Mouse (Mus musculus) stomach, embryonic 14.5 days (tissue): ENCODE measurements around the gene Grhl3. TPM values are rescaled to one million over a fixed set of nuclear protein-coding genes. Genes with fewer than 3 reads are reported as not detected.
A peak's percentile ranks its signal among the peaks of the same experiment; 100 is the strongest.

Source experiments
- ATAC-seq: fragments of 200-750 bp; cut with Nextera tagmentation; 2 replicates; pipeline ENCODE4 v1.8.0; 2017; ENCODE audit warnings: low read depth, moderate TSS enrichment; ENCODE audit not compliant: insufficient number of reproducible peaks, insufficient read depth, low FRiP score
- H3K27ac ChIP-seq: fragments of 300-500 bp; sonication (generic); 2 replicates; pipeline ENCODE4 v1.5.1; 2014; ENCODE audit warnings: mild to moderate bottlenecking, low read length, moderate library complexity, mixed read lengths
- H3K27me3 ChIP-seq: fragments of 300-500 bp; sonication (generic); 2 replicates; pipeline ENCODE4 v1.6.1; 2014; ENCODE audit warnings: low read length, control low read depth, mixed read lengths; ENCODE audit not compliant: control insufficient read depth, insufficient read depth
- H3K36me3 ChIP-seq: fragments of 300-500 bp; sonication (generic); 2 replicates; pipeline ENCODE4 v1.6.1; 2014; ENCODE audit warnings: mild to moderate bottlenecking, control low read depth, low read length, moderate library complexity, mixed read lengths; ENCODE audit not compliant: control insufficient read depth, insufficient read depth
- H3K4me1 ChIP-seq: fragments of 300-500 bp; sonication (generic); 2 replicates; pipeline ENCODE4 v1.6.1; 2014; ENCODE audit warnings: low read length, control low read depth, mixed read lengths; ENCODE audit not compliant: control insufficient read depth, insufficient read depth
- H3K4me2 ChIP-seq: fragments of 300-500 bp; sonication (generic); replicated peaks from 2 replicates; pipeline ENCODE4 v1.6.1; 2014; ENCODE audit warnings: low read depth, low read length, control low read depth
- H3K4me3 ChIP-seq: fragments of 300-500 bp; sonication (generic); 2 replicates; pipeline ENCODE4 v1.5.1; 2014; ENCODE audit warnings: low read depth, low read length, control low read depth
- H3K9ac ChIP-seq: fragments of 300-500 bp; sonication (generic); replicated peaks from 2 replicates; pipeline ENCODE4 v1.6.1; 2014; ENCODE audit warnings: low read depth, mild to moderate bottlenecking, control low read depth, low read length, moderate library complexity, mixed read lengths
- H3K9me3 ChIP-seq: fragments of 300-500 bp; sonication (generic); 2 replicates; pipeline ENCODE4 v1.6.1; 2016; ENCODE audit warnings: low read depth, low read length, control low read depth; ENCODE audit not compliant: control insufficient read depth
- WGBS: fragments of 180-500 bp; shearing (Covaris S2); extraction: QIAGEN DNeasy Blood & Tissue Kit; methylation state at CpG from one replicate; pipeline ENCODE4 v1.1.7; 2014; 5-methylcytosine and 5-hydroxymethylcytosine counted together
- polyA plus RNA-seq: library from polyadenylated mRNA; unstranded; fragments of >200 nt; fragmentation: Nextera tagmentation; extraction: Ambion mirVana; gene quantifications from 2 replicates; pipeline ENCODE4 v1.2.1, GENCODE M21; 2014

Grhl3 gene
- polyA plus RNA-seq, 1 experiment from 2014 or later = 33.0 TPM

DNA sequence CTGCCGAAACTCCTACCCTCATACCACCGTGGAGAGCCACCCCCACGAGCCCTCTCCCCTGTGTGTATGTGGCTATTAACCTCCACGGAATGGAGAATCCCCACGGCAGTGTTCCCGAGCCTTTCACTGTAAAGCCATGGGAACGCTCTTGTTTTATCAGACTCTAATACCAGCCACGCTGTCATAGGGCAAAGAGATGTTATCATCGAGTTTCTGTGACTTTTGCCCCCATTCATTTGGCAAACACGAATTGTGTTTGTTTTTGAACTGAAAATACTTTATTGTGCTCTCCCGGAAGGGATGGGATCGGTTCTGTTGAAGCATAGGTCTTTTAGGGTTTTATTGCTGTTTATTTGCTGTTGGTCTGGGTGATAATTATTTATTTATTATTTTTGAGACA lies 55.3 kb downstream of the Grhl3 start:
- Histone ChIP-seq H3K4me2 (no peak overlapping the region), H3K4me1 (no peaks in the 10 kb centered on the region), H3K4me3 (no peak overlapping the region), H3K27ac (peak overlapping the region; percentile 39; the same call in 1 of the 2 replicates), H3K9ac (no peak overlapping the region), H3K27me3 (no peaks in the 10 kb centered on the region), H3K36me3 (no peaks in the 10 kb centered on the region), H3K9me3 (no peaks in the 10 kb centered on the region)
- ATAC-seq = no peak
- WGBS = 81% methylated on average over 12 of the region's 12 CpGs

DNA sequence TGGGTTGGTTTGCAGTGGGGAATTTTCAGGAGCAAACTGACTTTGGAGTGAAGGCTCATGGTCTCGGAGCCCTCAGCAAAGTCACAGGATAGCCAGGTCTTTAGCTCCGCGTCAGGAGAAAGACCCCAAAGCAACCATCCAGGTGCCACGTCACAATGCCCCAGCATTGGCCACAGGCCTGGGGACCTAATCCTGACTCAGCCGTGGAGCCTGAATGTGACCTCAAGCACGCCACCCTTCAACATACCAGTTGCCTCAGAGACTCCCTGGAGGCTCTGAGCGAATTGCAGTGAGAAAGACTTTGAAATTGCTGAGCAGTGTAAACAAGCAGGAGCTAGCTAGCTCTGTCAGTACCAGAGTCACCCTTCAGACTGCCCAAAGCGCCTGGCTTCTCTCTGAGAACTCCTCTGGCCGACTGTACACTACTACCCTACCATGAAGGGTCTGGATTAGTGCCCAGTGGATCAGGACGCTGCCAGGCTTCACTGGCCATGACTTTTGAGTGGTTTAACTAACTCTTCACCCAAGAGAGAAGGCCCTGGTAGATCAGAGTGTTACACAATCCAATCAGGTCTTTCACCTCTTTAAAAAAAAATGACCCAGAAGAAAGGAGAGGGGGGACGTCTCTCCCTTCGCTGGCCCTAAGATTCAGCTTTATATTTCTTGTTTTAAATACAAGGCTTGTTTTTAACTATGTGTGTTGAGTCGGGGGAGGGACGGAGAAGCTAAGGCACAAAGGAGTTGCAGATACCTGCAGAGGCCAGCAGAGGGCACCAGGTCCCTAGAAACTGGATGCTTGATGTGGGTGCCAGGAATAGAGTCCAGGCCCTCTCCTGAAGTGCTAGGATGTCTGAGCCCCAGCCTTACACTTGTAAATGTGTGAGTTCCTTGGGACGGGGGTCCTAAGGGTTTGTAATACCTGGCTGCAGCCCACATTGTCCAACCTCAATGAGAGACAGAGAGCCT lies 56.8 kb downstream of the Grhl3 start:
- no peaks in the 10 kb centered on the region for H3K36me3 ChIP-seq
- no peak overlapping the region for H3K9ac ChIP-seq
- ATAC-seq = no peak
- H3K9me3 ChIP-seq = no peaks in the 10 kb centered on the region
- no peak overlapping the region for H3K4me2 ChIP-seq
- H3K4me1 ChIP-seq = no peaks in the 10 kb centered on the region
- no peak overlapping the region for H3K4me3 ChIP-seq
- no peaks in the 10 kb centered on the region for H3K27me3 ChIP-seq
- H3K27ac ChIP-seq = peak overlapping the region; percentile 2; the same call in 1 of the 2 replicates
- WGBS = 56% methylated on average over 15 of the region's 15 CpGs

DNA sequence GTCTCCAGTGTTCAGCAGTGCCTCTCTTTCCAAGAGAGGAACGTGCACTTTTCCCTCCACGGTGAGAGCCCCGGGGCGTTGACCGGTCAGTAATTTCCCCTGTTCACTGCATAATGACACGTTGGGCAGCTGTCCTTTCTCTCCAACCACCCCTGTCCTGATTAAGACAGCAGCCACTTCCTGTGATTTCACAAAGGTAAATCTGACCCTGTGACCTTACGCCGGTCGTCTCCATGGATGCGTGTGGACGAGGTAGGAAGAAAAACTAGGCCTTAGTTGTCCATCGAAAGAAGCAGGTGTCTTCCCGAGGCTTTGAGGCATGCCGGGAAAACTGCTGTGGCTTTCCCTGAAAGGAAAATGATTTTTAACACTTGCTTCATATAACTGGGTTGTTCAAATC lies 58.5 kb downstream of the Grhl3 start:
- Histone ChIP-seq H3K4me3 (no peak overlapping the region), H3K27ac (no peak overlapping the region), H3K4me2 (no peak overlapping the region), H3K27me3 (no peaks in the 10 kb centered on the region), H3K9ac (no peak overlapping the region), H3K9me3 (no peaks in the 10 kb centered on the region), H3K4me1 (no peaks in the 10 kb centered on the region), H3K36me3 (no peaks in the 10 kb centered on the region)
- no peak for ATAC-seq
- WGBS = 69% methylated on average over 14 of the region's 14 CpGs

DNA sequence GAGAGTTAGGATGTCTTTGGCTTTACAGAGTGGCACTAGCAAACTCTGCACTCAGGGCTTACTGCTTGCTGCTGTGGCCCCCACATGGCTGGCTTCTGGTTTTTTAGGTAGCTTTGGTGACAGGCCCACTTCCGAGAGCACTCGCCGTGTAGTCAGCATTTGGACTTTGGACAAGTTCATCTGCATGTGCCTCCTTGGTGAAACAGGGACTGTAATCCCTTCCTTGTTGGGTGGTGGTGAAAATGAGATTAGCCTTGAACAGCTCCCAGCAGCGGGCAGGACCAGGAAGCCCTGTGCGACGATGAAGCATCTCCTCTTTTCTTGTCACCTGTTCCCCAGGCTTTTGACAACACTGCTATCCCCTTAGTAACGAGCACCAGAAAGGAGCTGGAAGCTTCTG lies 59.6 kb downstream of the Grhl3 start:
- Histone ChIP-seq H3K9me3 (no peaks in the 10 kb centered on the region), H3K27ac (no peak overlapping the region), H3K36me3 (no peaks in the 10 kb centered on the region), H3K9ac (no peak overlapping the region), H3K27me3 (no peaks in the 10 kb centered on the region), H3K4me1 (peaks cover 3% of the 10 kb centered on the region; the same call in 1 of the 2 replicates), H3K4me2 (no peak overlapping the region), H3K4me3 (no peak overlapping the region)
- ATAC-seq = no peak
- WGBS = 90% methylated on average over 7 of the region's 7 CpGs

DNA sequence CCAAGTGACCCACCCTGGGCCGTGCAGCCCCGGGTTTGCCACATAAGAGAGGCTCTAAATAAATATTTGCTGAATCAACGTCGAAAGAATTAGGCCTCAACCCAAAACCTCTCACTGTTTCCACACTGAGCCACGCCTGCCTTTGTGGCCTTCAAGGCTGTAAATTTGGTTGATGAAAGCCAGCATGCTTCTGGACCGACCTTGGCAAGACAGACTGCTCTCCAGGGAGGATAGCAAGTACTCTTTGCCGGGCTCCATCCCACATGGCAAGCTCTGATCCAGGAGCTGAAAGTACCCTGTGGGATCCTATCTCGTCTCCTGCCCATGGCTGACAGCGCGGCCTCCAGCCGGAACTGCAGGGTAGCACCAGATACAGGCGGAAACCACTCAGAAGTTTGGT lies 63.9 kb downstream of the Grhl3 start:
- 59% methylated on average over 12 of the region's 12 CpGs for WGBS
- Histone ChIP-seq H3K27ac (no peak overlapping the region), H3K4me2 (no peak overlapping the region), H3K9ac (no peak overlapping the region), H3K4me1 (peaks cover 9% of the 10 kb centered on the region; the same call in 1 of the 2 replicates), H3K27me3 (no peaks in the 10 kb centered on the region), H3K36me3 (no peaks in the 10 kb centered on the region), H3K9me3 (no peaks in the 10 kb centered on the region), H3K4me3 (no peak overlapping the region)
- no peak for ATAC-seq

DNA sequence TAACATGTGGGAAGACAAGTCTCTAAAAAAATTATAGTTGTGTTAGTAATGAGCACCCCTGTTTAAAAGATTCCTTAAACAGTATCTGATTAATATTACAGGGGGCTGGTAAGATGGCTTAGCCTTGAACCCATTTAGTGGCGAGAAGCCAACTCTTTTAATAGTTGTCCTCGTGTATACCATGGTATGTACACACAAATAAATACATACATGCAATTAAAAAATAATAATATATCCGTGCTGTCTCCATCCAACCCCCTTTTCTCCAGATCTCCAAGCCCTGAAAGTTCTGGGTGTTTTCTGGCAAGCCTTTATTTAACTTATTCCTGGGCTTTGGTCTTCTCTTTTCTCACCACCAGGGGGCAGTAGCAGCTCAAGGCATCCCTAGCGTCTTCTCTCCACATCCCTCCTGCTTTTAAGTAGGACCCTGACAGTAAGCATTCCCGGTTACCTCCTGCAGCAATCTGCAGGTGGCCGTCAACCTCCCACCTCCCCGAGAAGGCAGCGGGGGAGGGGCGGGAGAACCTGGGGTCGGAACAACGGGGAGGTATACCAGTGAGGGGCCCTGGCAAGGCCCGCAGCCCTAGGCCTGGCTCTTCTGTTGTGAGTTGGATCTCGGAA lies 64.9 kb downstream of the Grhl3 start:
- Histone ChIP-seq H3K4me3 (no peak overlapping the region), H3K4me1 (peaks cover 9% of the 10 kb centered on the region; the same call in 1 of the 2 replicates), H3K9me3 (no peaks in the 10 kb centered on the region), H3K36me3 (no peaks in the 10 kb centered on the region), H3K4me2 (peak overlapping the region; percentile 3; the same call in 1 of the 2 replicates), H3K9ac (no peak overlapping the region), H3K27ac (no peak overlapping the region), H3K27me3 (no peaks in the 10 kb centered on the region)
- peak; percentile 53; the same call in 1 of the 2 replicates for ATAC-seq
- WGBS = 13% methylated on average over 13 of the region's 13 CpGs

DNA sequence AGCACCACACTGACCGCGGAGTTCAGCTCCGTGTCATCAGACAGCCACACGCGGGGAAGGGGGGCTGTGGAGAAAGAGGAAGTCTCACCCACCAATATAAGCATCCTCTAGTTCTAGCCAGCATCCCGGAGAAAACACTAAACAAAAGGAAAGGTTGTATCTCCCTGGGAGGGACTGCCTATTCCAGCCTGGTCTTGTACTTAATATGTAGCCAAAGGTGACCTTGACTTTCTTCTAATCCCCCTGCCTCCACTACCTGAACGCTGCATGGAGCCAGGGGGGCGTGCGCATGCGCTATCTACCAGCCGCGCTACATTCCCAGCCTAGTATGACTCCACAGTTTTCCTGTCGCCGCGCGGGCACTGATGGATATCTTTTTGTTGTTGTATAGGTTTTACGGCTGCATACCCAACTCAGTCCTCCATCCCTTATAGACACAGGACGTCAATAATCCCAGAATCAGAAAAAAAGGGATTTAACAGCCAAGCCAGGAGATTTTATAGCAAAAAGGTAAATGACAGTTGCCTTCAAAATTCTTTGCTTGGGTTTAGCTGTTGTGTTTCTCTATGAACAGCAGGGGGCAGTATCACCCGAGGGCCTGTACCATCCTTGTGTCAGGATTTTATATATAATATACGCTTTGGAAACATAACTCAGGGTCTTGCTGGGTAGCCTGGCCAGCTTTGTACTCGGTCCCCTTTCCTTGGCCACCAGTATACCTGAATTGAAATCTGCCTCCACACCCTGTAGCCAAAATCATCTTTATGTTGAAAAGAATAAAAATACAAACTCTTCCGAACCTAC lies 65.7 kb downstream of the Grhl3 start:
- H3K36me3 ChIP-seq = no peaks in the 10 kb centered on the region
- no peaks in the 10 kb centered on the region for H3K9me3 ChIP-seq
- H3K4me3 ChIP-seq = peak overlapping the region; percentile 8; the same call in 1 of the 2 replicates
- WGBS = 10% methylated on average over 22 of the region's 22 CpGs
- no peaks in the 10 kb centered on the region for H3K27me3 ChIP-seq
- no peak overlapping the region for H3K9ac ChIP-seq
- no peak for ATAC-seq
- H3K27ac ChIP-seq = no peak overlapping the region
- H3K4me1 ChIP-seq = peaks cover 9% of the 10 kb centered on the region; the same call in 1 of the 2 replicates
- H3K4me2 ChIP-seq = peak overlapping the region; percentile 42

DNA sequence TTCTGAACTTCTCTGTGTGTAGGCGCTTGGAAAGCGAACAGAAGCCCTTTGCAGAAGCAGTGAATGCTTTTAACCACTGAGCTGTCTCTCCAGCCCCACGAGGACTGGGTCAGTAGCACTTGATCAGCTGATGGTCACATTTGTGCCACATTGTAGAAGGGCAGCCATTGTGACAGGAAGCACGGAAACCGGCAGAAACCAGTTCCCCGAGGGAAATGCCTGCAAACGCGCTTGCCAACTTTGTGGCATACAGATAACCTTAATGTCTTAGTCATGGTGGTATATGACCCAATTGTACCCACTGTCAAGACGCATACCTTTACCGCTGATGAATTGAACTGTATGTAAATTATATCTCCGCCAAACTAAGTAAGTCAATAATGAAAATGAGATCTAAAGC lies 67.6 kb downstream of the Grhl3 start:
- WGBS = 72% methylated on average over 11 of the region's 11 CpGs
- Histone ChIP-seq H3K27me3 (no peaks in the 10 kb centered on the region), H3K4me2 (no peak overlapping the region), H3K9ac (no peak overlapping the region), H3K36me3 (no peaks in the 10 kb centered on the region), H3K27ac (no peak overlapping the region), H3K9me3 (no peaks in the 10 kb centered on the region), H3K4me1 (peaks cover 9% of the 10 kb centered on the region; the same call in 1 of the 2 replicates), H3K4me3 (no peak overlapping the region)
- ATAC-seq = no peak
